Mouse (Mus musculus): Measurements from ENCODE around the gene Folr1. TPM values are rescaled to one million over a fixed set of nuclear protein-coding genes. Genes with fewer than 3 reads are reported as not detected.

Gene Folr1
- polyA plus RNA-seq, 1 experiment from 2014 or later = 0.92 TPM

- H3K4me2 ChIP-seq (ENCODE audit: low read depth, low read length) = peak overlapping the region; percentile 91
- TF ChIP-seq EP300 (IDR thresholded peaks at IDR 0.05; ENCODE audit: low read depth) (no peak), CTCF (IDR thresholded peaks at IDR 0.05; ENCODE audit: low read depth) (no peak)
- peak overlapping the region; percentile 78 for H3K27ac ChIP-seq (ENCODE audit: low read depth)
- peak overlapping the region; percentile 70 for H3K4me3 ChIP-seq (ENCODE audit: low read depth, low read length)
- peaks cover 7% of the 10 kb centered on the region; the same call in 1 of the 2 replicates for H3K36me3 ChIP-seq (replicated peaks; ENCODE audit: insufficient read depth, low read length)
- H3K27me3 ChIP-seq (ENCODE audit: insufficient read depth, low read length) = peaks cover 26% of the 10 kb centered on the region
- WGBS (ENCODE audit: insufficient replicate concordance) = 2% methylated on average over 20 of the region's 20 CpGs
- peak; percentile 41 for DNase-seq
- ATAC-seq = no peak
- peaks cover 5% of the 10 kb centered on the region; the same call in 1 of the 2 replicates for H3K4me1 ChIP-seq (ENCODE audit: insufficient read depth)
- H3K9ac ChIP-seq (replicated peaks) = peak overlapping the region; percentile 78
- H3K9me3 ChIP-seq (ENCODE audit: low read length) = no peaks in the 10 kb centered on the region
Measured at GRCm38 (mm10) chr7:101837154-101837605, 33.4 kb downstream of the Folr1 start.

- under 1% methylated on average over 49 of the region's 63 CpGs for WGBS (ENCODE audit: insufficient replicate concordance)
- H3K4me3 ChIP-seq (ENCODE audit: low read depth, low read length) = peak overlapping the region; percentile 70
- DNase-seq = peak; percentile 66
- H3K9ac ChIP-seq (replicated peaks) = peak overlapping the region; percentile 78
- ATAC-seq = peak; percentile 51
- no peak for TF ChIP-seq CTCF (IDR thresholded peaks at IDR 0.05; ENCODE audit: low read depth)
- TF ChIP-seq EP300 (IDR thresholded peaks at IDR 0.05; ENCODE audit: low read depth) = no peak
- H3K27me3 ChIP-seq (ENCODE audit: insufficient read depth, low read length) = peaks cover 26% of the 10 kb centered on the region
- H3K4me2 ChIP-seq (ENCODE audit: low read depth, low read length) = peak overlapping the region; percentile 91
- H3K36me3 ChIP-seq (replicated peaks; ENCODE audit: insufficient read depth, low read length) = peaks cover 12% of the 10 kb centered on the region
- H3K9me3 ChIP-seq (ENCODE audit: low read length) = no peaks in the 10 kb centered on the region
- H3K4me1 ChIP-seq (ENCODE audit: insufficient read depth) = peaks cover 5% of the 10 kb centered on the region; the same call in 1 of the 2 replicates
- peak overlapping the region; percentile 78 for H3K27ac ChIP-seq (ENCODE audit: low read depth)
Measured at GRCm38 (mm10) chr7:101836271-101837153, 34.1 kb downstream of the Folr1 start.

- WGBS (ENCODE audit: insufficient replicate concordance) = 45% methylated on average over 5 of the region's 5 CpGs
- ATAC-seq (no peak), DNase-seq (no peak)
- TF ChIP-seq CTCF (IDR thresholded peaks at IDR 0.05; ENCODE audit: low read depth) (peak; percentile 26; the same call in 1 of the 2 replicates), EP300 (IDR thresholded peaks at IDR 0.05; ENCODE audit: low read depth) (no peak)
- Histone ChIP-seq H3K9me3 (ENCODE audit: low read length) (no peaks in the 10 kb centered on the region), H3K9ac (replicated peaks) (no peak overlapping the region), H3K4me2 (ENCODE audit: low read depth, low read length) (peak overlapping the region; percentile 91), H3K4me1 (ENCODE audit: insufficient read depth) (peaks cover 5% of the 10 kb centered on the region; the same call in 1 of the 2 replicates), H3K36me3 (replicated peaks; ENCODE audit: insufficient read depth, low read length) (peaks cover 17% of the 10 kb centered on the region), H3K27ac (ENCODE audit: low read depth) (no peak overlapping the region), H3K27me3 (ENCODE audit: insufficient read depth, low read length) (peaks cover 26% of the 10 kb centered on the region), H3K4me3 (ENCODE audit: low read depth, low read length) (no peak overlapping the region; the same call in 1 of the 2 replicates)
Measured at GRCm38 (mm10) chr7:101835457-101836109, 35.0 kb downstream of the Folr1 start.

GRCm38 (mm10) chr7:101834903-101835302 lies 35.7 kb downstream of the Folr1 start:
- Histone ChIP-seq H3K9me3 (ENCODE audit: low read length) (no peaks in the 10 kb centered on the region), H3K4me3 (ENCODE audit: low read depth, low read length) (no peak overlapping the region), H3K4me2 (ENCODE audit: low read depth, low read length) (no peak overlapping the region), H3K9ac (replicated peaks) (no peak overlapping the region), H3K4me1 (ENCODE audit: insufficient read depth) (peaks cover 5% of the 10 kb centered on the region; the same call in 1 of the 2 replicates), H3K27ac (ENCODE audit: low read depth) (no peak overlapping the region), H3K27me3 (ENCODE audit: insufficient read depth, low read length) (peaks cover 26% of the 10 kb centered on the region), H3K36me3 (replicated peaks; ENCODE audit: insufficient read depth, low read length) (peaks cover 23% of the 10 kb centered on the region)
- ATAC-seq (no peak), DNase-seq (no peak)
- TF ChIP-seq EP300 (IDR thresholded peaks at IDR 0.05; ENCODE audit: low read depth) = no peak
- no peak for TF ChIP-seq CTCF (IDR thresholded peaks at IDR 0.05; ENCODE audit: low read depth)
- 71% methylated on average over 3 of the region's 3 CpGs for WGBS (ENCODE audit: insufficient replicate concordance)

- Histone ChIP-seq H3K36me3 (replicated peaks; ENCODE audit: insufficient read depth, low read length) (peaks cover 30% of the 10 kb centered on the region), H3K9ac (replicated peaks) (no peak overlapping the region), H3K27me3 (ENCODE audit: insufficient read depth, low read length) (peaks cover 25% of the 10 kb centered on the region), H3K9me3 (ENCODE audit: low read length) (no peaks in the 10 kb centered on the region), H3K4me2 (ENCODE audit: low read depth, low read length) (no peak overlapping the region), H3K4me1 (ENCODE audit: insufficient read depth) (peaks cover 5% of the 10 kb centered on the region; the same call in 1 of the 2 replicates), H3K27ac (ENCODE audit: low read depth) (no peak overlapping the region), H3K4me3 (ENCODE audit: low read depth, low read length) (no peak overlapping the region)
- WGBS (ENCODE audit: insufficient replicate concordance) = 83% methylated on average over 3 of the region's 3 CpGs
- no peak for ATAC-seq
- TF ChIP-seq EP300 (IDR thresholded peaks at IDR 0.05; ENCODE audit: low read depth) = no peak
- no peak for TF ChIP-seq CTCF (IDR thresholded peaks at IDR 0.05; ENCODE audit: low read depth)
- DNase-seq = no peak
Measured at GRCm38 (mm10) chr7:101833916-101834584, 36.5 kb downstream of the Folr1 start.

Measured in liver, postnatal 0 days (tissue).